Mouse (Mus musculus) limb, embryonic 13.5 days (tissue): Measurements from ENCODE around the gene Arsa. TPM values are rescaled to one million over a fixed set of nuclear protein-coding genes. Genes with fewer than 3 reads are reported as not detected.

ENCODE experiments used
- ATAC-seq: fragments of 200-750 bp; cut with Nextera tagmentation; 2 replicates; pipeline ENCODE4 v1.8.0; 2017; ENCODE audit warnings: low read depth, moderate number of reproducible peaks, moderate TSS enrichment; ENCODE audit not compliant: low FRiP score
- H3K27ac ChIP-seq: fragments of 300-500 bp; sonication (generic); 2 replicates; pipeline ENCODE4 v1.5.1; 2015; ENCODE audit warnings: inconsistent platforms, mild to moderate bottlenecking, moderate library complexity
- H3K27me3 ChIP-seq: fragments of 300-500 bp; sonication (generic); 2 replicates; pipeline ENCODE4 v1.6.1; 2015; ENCODE audit warnings: mild to moderate bottlenecking, inconsistent platforms
- H3K36me3 ChIP-seq: fragments of 300-500 bp; sonication (generic); 2 replicates; pipeline ENCODE4 v1.6.1; 2015; ENCODE audit warnings: inconsistent platforms, mild to moderate bottlenecking, moderate library complexity
- H3K4me1 ChIP-seq: fragments of 300-500 bp; sonication (generic); 2 replicates; pipeline ENCODE4 v1.6.1; 2015; ENCODE audit warnings: inconsistent platforms
- H3K4me2 ChIP-seq: fragments of 300-500 bp; sonication (generic); replicated peaks from 2 replicates; pipeline ENCODE4 v1.6.1; 2015; ENCODE audit warnings: inconsistent platforms, mild to moderate bottlenecking, moderate library complexity
- H3K4me3 ChIP-seq: fragments of 300-500 bp; sonication (generic); 2 replicates; pipeline ENCODE4 v1.5.1; 2015; ENCODE audit warnings: moderate library complexity, mild to moderate bottlenecking, inconsistent platforms
- H3K9ac ChIP-seq: fragments of 300-500 bp; sonication (generic); 2 replicates; pipeline ENCODE4 v1.6.1; 2015; ENCODE audit warnings: mild to moderate bottlenecking, inconsistent platforms
- H3K9me3 ChIP-seq: fragments of 300-500 bp; sonication (generic); 2 replicates; pipeline ENCODE4 v1.6.1; 2016; ENCODE audit warnings: inconsistent platforms
- WGBS: fragments of 180-500 bp; shearing (Covaris S2); methylation state at CpG from one replicate; pipeline ENCODE4 v1.1.7; 2015; 5-methylcytosine and 5-hydroxymethylcytosine counted together
- polyA plus RNA-seq: library from polyadenylated mRNA; unstranded; fragments of >200 nt; fragmentation: Nextera tagmentation; extraction: Ambion mirVana; gene quantifications from 2 replicates; pipeline ENCODE4 v1.2.1, GENCODE M21; 2015

The Arsa gene
- 23.0 TPM in 2 replicates for polyA plus RNA-seq

GRCm38 (mm10) chr15:89477091-89477491 lies at the start of gene Arsa:
Gene Arsa (minus strand): TSS chr15:89477425.
- peak within 1 kb of the TSS; percentile 90 for H3K4me2 ChIP-seq
- no peaks in the 10 kb centered on the region for H3K27me3 ChIP-seq
- WGBS, result 25% methylated on average over 9 of the region's 9 CpGs
- peak within 1 kb of the TSS; percentile 73; the same call in 1 of the 2 replicates for H3K27ac ChIP-seq
- no peak for ATAC-seq
- H3K36me3 ChIP-seq, result no peaks in the 10 kb centered on the region
- H3K4me1 ChIP-seq, result peaks cover 8% of the 10 kb centered on the region
- H3K4me3 ChIP-seq, result peak within 1 kb of the TSS; percentile 66
- peaks cover 2% of the 10 kb centered on the region; the same call in 1 of the 2 replicates for H3K9me3 ChIP-seq
- H3K9ac ChIP-seq, result peak within 1 kb of the TSS; percentile 74

GRCm38 (mm10) chr15:89526776-89527325 lies 49.6 kb upstream of the Arsa start:
- Histone ChIP-seq H3K9ac (no peak overlapping the region), H3K9me3 (no peaks in the 10 kb centered on the region), H3K27me3 (peaks cover 34% of the 10 kb centered on the region), H3K4me2 (no peak overlapping the region), H3K27ac (no peak overlapping the region), H3K4me1 (peaks cover 17% of the 10 kb centered on the region), H3K4me3 (no peak overlapping the region), H3K36me3 (peaks cover 15% of the 10 kb centered on the region)
- WGBS, result 90% methylated on average over 19 of the region's 19 CpGs
- ATAC-seq, result no peak

GRCm38 (mm10) chr15:89525896-89526295 lies 48.7 kb upstream of the Arsa start:
- peaks cover 10% of the 10 kb centered on the region for H3K36me3 ChIP-seq
- H3K27me3 ChIP-seq, result peaks cover 37% of the 10 kb centered on the region
- no peak overlapping the region for H3K4me2 ChIP-seq
- no peak overlapping the region for H3K9ac ChIP-seq
- H3K4me1 ChIP-seq, result peaks cover 17% of the 10 kb centered on the region
- WGBS, result 77% methylated on average over 7 of the region's 7 CpGs
- no peak overlapping the region for H3K27ac ChIP-seq
- H3K4me3 ChIP-seq, result no peak overlapping the region
- no peak for ATAC-seq
- no peaks in the 10 kb centered on the region for H3K9me3 ChIP-seq

- Histone ChIP-seq H3K4me2 (no peak overlapping the region), H3K9ac (no peak overlapping the region), H3K9me3 (no peaks in the 10 kb centered on the region), H3K4me1 (peaks cover 17% of the 10 kb centered on the region), H3K27me3 (peaks cover 37% of the 10 kb centered on the region), H3K27ac (no peak overlapping the region), H3K36me3 (peaks cover 6% of the 10 kb centered on the region), H3K4me3 (no peak overlapping the region)
- WGBS, result 95% methylated on average over 8 of the region's 8 CpGs
- ATAC-seq, result no peak
These were observed 48.2 kb upstream of the Arsa start for GRCm38 (mm10) chr15:89525464-89525863.

GRCm38 (mm10) chr15:89524611-89525415 lies 47.6 kb upstream of the Arsa start:
- H3K4me2 ChIP-seq, result peak overlapping the region; percentile 96
- ATAC-seq, result no peak
- H3K27ac ChIP-seq, result no peak overlapping the region
- peak overlapping the region; percentile 72 for H3K4me3 ChIP-seq
- no peaks in the 10 kb centered on the region for H3K9me3 ChIP-seq
- peaks cover 6% of the 10 kb centered on the region for H3K36me3 ChIP-seq
- WGBS, result 66% methylated on average over 8 of the region's 8 CpGs
- peak overlapping the region; percentile 78 for H3K9ac ChIP-seq
- H3K27me3 ChIP-seq, result peaks cover 37% of the 10 kb centered on the region
- H3K4me1 ChIP-seq, result peaks cover 17% of the 10 kb centered on the region

- peaks cover 37% of the 10 kb centered on the region for H3K27me3 ChIP-seq
- H3K4me1 ChIP-seq, result peaks cover 17% of the 10 kb centered on the region
- H3K4me3 ChIP-seq, result peak overlapping the region; percentile 72
- 5% methylated on average over 31 of the region's 52 CpGs for WGBS
- H3K9me3 ChIP-seq, result no peaks in the 10 kb centered on the region
- peak overlapping the region; percentile 78 for H3K9ac ChIP-seq
- peak overlapping the region; percentile 96 for H3K4me2 ChIP-seq
- no peak overlapping the region for H3K27ac ChIP-seq
- peaks cover 6% of the 10 kb centered on the region for H3K36me3 ChIP-seq
- ATAC-seq, result peak; percentile 46; the same call in 1 of the 2 replicates
These were observed 46.9 kb upstream of the Arsa start for GRCm38 (mm10) chr15:89524001-89524571.

GRCm38 (mm10) chr15:89523283-89523832 lies 46.1 kb upstream of the Arsa start:
- H3K4me3 ChIP-seq, result peak overlapping the region; percentile 72
- H3K4me2 ChIP-seq, result peak overlapping the region; percentile 96
- peak; percentile 65 for ATAC-seq
- H3K9ac ChIP-seq, result peak overlapping the region; percentile 59
- peaks cover 37% of the 10 kb centered on the region for H3K27me3 ChIP-seq
- no peak overlapping the region for H3K27ac ChIP-seq
- no peaks in the 10 kb centered on the region for H3K9me3 ChIP-seq
- H3K4me1 ChIP-seq, result peaks cover 17% of the 10 kb centered on the region
- 7% methylated on average over 20 of the region's 47 CpGs for WGBS
- peaks cover 6% of the 10 kb centered on the region for H3K36me3 ChIP-seq

GRCm38 (mm10) chr15:89522566-89523282 lies 45.5 kb upstream of the Arsa start:
- Histone ChIP-seq H3K4me3 (peak overlapping the region; percentile 72), H3K9ac (0 out of 2 replicates have a peak overlapping the region, but pooled peaks have one; percentile 59), H3K4me1 (peaks cover 17% of the 10 kb centered on the region), H3K27ac (no peak overlapping the region), H3K4me2 (peak overlapping the region; percentile 96), H3K9me3 (no peaks in the 10 kb centered on the region), H3K36me3 (peaks cover 6% of the 10 kb centered on the region), H3K27me3 (peaks cover 37% of the 10 kb centered on the region)
- no peak for ATAC-seq
- 83% methylated on average over 10 of the region's 10 CpGs for WGBS

GRCm38 (mm10) chr15:89521951-89522350 lies 44.7 kb upstream of the Arsa start:
- Histone ChIP-seq H3K27me3 (peaks cover 37% of the 10 kb centered on the region), H3K4me1 (peaks cover 17% of the 10 kb centered on the region), H3K9me3 (no peaks in the 10 kb centered on the region), H3K4me3 (no peak overlapping the region), H3K4me2 (no peak overlapping the region), H3K9ac (no peak overlapping the region), H3K27ac (no peak overlapping the region), H3K36me3 (peaks cover 4% of the 10 kb centered on the region)
- 65% methylated on average over 7 of the region's 7 CpGs for WGBS
- ATAC-seq, result no peak

- Histone ChIP-seq H3K9ac (no peak overlapping the region), H3K27ac (no peak overlapping the region), H3K4me1 (no peaks in the 10 kb centered on the region), H3K9me3 (no peaks in the 10 kb centered on the region), H3K36me3 (peaks cover 4% of the 10 kb centered on the region; the same call in 1 of the 2 replicates), H3K4me2 (no peak overlapping the region), H3K4me3 (no peak overlapping the region), H3K27me3 (no peaks in the 10 kb centered on the region)
- no peak for ATAC-seq
- 72% methylated on average over 4 of the region's 4 CpGs for WGBS
These were observed 35.5 kb upstream of the Arsa start for GRCm38 (mm10) chr15:89512679-89513078.

- Histone ChIP-seq H3K36me3 (peaks cover 36% of the 10 kb centered on the region), H3K9ac (no peak overlapping the region), H3K9me3 (no peaks in the 10 kb centered on the region), H3K27ac (no peak overlapping the region), H3K4me1 (no peaks in the 10 kb centered on the region), H3K4me2 (no peak overlapping the region), H3K4me3 (no peak overlapping the region), H3K27me3 (no peaks in the 10 kb centered on the region)
- WGBS, result 85% methylated on average over 8 of the region's 8 CpGs
- ATAC-seq, result no peak
These were observed 30.5 kb upstream of the Arsa start for GRCm38 (mm10) chr15:89507751-89508150.
